Mouse (Mus musculus) layer of hippocampus, adult 9-11 months (tissue): ENCODE measurements around the gene Tmie.

ENCODE experiments used
- DNase-seq: peaks from one replicate; pipeline ENCODE4 v3.0.0; 2022

The Tmie gene

DNA sequence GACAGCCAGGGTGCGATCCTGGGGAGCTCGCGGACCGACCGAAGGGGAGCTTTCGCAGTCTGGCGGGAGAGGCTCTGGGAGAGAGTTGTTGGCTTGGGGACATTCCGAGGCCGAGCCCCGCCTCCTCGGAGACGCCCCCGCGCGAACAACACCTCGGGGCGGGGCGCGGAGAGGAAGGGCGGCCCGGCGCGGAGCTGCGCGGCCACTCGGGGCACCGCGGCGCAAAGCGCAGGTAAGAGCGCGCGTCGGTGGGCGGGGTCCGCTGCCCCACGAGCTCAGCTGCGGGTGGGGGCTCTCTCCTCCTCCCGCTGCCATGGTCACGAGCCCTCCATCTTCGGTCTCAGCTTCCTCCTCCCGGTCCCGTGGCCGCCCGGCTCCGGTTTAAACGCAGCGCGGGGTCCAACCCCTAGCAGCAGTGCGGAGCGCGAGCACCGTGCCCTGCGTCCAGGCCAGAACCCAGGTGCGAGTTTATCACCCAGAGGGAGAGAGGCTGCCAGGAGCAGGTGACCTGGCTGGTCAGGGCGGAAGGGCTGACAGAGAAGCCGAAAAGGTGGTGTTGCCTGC lies at the start of gene Tmie:
Tmie (minus strand) TSS at position 116 of the 564 bp plus-strand sequence.
- DNase-seq = peak; percentile 45

DNA sequence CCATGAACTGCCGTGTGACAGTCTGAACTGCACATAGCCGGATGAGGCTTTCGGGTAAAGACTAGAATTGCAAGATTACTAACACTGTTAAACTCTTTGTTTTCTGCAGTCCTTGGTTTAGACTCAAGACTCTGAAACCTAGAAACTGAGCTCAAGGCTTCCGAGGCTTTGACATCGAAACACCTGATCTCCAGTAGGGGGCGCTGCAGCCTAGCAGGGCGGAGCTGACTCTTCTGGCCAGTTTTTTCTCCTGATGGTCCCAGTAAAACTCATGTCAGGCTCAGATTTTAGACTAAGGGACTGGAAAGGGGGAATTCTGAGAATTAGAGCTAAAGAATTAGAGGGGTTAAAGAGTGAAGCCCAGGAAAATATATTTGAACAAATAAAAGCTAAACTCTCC lies 42.8 kb upstream of the Tmie start:
- no peak for DNase-seq

DNA sequence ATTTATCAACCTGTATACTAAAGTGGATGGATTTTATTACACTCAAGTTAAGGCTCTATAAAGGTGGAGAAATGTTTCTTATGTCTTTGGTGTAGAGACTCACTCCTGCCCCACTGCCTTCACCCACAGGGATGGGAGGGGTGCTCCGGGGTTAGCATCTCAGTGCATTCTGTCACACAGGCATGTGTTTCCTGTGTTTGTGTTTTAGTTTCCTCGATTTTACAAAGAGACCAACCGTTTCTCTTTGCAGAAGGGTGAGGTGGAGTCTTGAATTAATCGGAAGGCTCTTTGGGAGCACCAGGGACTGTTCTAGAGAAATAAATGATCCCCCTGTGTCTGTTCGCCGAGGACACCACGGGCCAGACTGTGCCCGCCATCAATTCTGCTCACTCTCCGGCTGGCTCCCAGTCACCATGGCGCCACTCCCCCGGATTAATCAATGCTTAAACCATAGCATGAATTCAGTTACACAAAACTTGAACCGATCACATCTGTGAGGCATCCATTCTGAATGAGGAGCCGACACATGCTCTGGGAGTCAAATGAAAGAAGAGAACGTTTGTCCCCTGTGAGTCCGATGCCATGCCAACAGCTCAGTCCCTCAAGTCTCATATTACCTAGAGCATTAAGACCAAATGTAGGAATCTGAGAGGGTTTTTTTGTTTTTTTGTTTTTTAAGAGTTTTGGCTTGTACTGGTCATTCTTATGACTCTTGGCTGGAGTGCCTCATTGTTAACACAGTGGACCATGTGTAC lies 40.9 kb upstream of the Tmie start:
- no peak for DNase-seq

DNA sequence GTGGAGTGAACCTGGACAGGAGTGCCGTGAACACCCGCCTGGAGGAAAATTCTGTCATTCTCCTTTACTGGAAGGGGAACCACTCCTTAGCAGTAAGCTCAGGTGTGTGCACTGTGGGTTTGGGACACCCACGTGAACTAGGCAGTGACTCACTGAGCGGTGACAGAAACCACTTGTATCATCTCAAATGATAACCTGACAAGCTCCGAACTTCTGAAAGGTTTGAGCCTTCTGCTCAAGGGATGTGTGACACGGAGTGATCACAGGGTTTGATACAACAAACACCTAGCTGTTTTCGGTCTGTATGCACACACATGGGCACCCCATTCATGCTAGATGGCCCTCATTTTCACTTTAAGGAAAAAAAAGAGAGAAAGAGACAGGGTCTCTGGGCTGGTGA lies 36.9 kb upstream of the Tmie start, which contains the start of gene Fam240a:
Fam240a (minus strand) TSS at position 76 of the 400 bp plus-strand sequence.
- DNase-seq = no peak

DNA sequence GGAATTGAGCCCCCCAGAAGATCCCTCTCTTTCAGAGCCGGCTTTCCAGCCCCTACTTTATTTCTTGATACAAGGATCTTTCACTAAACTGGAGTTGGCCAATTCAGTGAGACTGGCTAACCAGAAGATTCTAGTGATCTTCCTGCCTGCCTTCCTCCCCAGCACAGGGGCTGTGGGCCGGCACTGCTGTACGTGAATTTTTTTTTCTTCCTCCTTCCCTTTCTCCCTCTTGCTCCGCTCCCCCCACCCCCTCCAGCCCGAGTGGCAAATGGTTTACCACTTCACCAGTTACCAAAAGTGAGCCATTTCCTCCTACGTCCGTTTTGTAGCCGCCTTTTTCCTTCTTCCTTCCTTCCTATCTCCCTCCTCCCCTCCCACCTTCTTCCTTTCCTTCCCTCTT lies 35.6 kb upstream of the Tmie start:
- DNase-seq = no peak

DNA sequence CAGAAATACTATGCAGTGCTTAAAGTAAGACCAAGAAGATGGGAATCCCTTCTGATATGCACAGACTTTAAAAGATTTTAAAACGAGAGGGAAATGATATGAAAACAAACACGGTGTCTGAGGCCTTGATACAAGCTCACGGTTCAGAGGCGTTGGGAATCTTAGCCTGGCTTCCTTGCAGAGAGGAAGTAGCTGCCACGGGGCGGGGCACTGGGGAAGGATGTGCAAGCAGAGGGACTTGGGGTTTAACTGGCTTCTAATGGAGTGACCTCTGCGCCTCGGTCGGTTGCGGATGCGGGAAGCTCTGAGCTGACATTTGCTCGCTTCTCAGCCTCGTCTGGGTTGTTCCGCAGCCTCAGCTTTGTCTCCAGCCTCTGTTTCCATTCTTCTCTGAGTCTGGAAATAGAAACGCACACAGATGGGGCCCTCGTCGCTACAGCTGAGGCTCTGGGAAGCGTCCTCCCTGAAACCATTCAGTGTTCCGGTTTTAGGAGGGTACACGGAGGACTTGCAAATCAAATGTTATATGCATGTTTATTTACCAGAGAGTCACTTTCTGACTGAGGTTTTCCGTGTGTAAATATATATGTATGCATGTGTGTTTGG lies 34.8 kb upstream of the Tmie start:
- DNase-seq = no peak

DNA sequence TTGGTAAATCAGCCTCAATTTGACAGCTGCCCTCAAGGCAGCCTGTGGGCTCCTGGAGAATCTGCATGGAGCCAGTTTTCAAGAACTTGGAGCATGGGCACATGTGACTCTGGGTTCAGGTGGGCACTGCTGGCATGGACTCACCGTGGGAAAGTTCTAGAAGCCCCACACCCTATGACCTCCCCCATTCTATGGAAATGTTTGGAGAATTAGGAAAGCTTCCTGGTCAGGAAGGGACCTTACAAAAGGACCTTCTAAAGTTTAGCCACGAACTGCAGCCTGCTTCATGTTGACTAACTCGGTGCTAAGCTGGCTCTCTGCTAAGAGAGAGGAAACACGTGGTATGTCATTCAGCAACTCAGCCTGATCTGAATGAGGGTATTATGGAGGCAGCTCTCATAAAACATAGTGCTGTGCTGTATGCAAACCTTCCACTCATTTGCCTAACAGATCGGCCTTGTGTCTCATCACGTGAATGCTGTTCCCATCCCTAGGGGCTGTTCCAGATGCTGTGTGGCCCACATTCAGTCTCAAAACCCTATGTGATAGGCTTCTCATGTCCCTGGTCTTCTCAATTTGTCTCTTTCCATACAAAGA lies 29.6 kb upstream of the Tmie start:
- DNase-seq = no peak

DNA sequence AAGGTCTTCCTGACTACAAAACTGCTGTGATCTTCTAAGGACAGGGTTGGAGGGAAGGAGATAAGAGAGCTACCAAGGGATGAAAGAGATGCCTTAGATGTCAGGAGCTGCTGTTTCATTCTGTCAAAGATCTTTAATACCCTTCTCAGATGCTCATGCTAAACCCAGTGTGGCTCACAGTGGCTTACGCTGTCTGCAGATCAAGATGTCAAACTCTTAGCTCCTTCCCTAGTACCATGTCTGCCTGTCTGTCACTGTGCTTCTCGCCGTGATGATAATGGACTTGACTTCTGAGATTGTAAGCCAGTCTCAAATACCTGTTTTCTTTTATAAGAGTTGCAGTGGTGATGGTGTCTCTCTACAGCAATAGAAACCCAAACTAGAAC lies 28.7 kb upstream of the Tmie start:
- DNase-seq = no peak

DNA sequence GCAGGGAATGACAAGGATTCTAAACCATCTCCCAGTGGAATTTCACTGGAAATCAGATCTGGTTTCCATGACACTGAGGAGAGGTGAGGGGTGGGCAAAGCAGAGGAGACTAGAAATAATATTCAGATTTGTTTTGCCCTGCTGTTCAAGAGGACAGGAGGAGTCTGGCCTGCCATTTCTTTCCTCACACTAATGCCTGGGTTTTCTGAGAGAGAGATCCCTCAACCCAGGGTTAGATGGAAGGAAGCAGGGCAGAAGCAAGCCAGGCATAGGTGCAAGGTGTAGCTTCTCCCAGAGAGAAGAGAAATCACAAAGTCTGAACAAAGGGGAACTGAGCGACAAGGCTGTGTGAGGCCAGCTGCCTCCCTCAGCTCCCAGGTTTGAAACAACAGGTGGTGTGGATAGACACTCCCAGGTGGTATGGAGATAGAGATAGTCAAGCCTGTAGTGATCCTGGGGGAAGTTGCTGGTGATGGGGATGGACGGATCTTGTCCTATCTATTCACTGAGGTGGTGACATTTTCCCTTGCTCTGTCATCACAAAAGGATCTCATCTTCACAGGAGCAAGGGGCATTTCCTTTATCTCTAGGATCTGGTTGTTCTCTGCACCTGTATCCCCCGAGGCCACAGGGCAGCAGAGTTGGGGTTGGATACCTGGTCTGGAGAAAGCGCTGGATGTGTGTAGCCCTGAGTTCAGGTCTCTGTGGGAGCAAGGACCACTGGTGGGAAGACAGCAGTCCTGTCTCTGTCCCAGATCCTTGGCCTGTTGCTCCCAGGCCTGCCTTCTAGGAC lies 28.1 kb upstream of the Tmie start:
- DNase-seq = no peak

DNA sequence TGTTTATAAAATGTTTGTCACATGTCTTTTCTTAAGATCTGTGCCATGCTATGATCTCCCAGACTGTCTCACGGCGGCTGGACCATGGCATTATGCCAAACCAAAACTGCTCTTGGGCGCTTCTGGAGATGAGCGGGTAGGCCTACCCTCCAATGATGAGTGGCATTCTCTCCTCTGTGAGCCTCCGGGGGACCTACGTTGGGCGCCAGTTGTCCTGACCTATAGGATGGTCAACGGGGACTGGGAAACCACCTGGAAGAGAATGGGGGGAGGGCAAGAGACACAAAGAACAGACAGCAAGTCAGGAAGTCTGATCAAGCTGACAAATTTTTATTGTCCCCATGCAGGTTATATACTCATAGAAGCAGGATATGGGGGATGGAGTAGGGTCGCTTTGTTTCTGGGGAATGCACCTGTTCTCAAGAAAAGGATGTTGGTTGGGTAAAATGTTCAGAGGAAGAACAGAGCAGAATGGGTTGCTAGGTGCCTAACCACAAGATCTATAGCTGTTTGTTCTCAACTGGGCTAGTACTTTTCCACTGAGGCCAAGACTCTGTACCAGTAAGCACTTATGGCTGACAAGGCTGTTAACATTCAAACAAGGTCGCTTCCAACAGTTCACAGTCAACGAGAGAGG lies 27.4 kb upstream of the Tmie start:
- no peak for DNase-seq

DNA sequence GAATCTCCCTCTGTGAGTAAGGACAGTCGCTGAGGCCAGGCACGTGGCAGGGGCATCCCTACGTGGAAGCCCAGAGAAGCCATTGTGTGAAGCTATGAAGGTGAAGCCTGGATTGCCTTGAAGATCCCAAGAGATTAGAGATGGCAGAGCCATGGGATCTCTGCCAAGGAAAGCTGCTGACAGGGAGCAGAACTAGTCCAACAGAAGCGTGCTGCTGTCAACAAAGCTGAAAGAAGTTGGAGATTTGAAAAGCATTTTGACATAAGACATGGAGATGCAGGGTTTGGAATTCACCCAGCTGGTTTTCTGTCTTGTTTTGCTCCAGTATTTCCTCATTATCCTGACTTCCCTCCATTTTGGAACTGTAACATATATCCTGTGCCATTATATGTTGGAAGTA lies 22.4 kb upstream of the Tmie start:
- DNase-seq = no peak

DNA sequence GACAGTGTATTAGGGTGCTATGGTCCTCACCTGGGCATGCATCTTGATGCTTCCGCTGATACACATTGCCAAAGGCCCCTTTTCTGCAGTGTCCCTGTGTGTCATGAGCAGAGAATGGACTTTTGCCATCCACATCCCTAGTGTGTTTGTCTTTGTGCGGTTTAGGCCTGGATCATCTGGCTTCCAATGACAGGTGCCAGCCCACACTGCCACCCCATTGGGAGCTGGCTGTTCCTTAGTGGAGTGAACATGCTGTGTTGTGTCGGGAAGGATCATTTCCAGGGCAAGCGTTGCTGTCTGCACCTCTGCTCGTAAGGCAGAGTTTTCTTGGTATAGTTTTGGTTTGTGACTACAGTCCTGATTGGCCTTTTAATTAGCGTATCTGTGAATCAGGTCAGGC lies 21.3 kb upstream of the Tmie start:
- DNase-seq = no peak

DNA sequence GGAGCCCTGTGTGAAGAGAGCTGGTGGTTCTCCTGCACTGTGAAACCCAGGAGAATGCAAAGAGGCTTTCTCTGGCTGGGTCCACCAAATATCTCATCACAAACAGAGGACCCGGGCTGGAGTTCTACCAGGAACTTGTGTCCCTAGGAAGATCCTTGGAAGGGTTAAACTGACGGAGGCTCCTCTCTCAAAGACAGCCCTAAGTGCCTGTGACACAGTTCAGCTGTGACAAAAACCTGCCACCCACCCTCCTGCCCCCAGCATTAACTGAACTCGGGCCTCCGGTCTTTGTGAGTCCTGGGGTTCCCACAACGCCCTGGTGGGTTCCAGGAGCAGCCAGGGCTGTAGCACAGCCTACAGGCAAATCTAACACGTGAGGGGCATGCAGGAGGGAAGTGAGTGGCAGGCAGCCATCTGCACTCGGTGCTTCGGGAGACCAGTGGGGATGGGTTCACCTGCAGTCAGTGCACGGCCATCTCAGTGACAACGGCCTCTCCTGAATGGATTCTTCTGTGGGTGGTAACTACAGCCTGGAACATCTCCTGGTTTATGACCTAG lies 19.6 kb upstream of the Tmie start:
- no peak for DNase-seq

DNA sequence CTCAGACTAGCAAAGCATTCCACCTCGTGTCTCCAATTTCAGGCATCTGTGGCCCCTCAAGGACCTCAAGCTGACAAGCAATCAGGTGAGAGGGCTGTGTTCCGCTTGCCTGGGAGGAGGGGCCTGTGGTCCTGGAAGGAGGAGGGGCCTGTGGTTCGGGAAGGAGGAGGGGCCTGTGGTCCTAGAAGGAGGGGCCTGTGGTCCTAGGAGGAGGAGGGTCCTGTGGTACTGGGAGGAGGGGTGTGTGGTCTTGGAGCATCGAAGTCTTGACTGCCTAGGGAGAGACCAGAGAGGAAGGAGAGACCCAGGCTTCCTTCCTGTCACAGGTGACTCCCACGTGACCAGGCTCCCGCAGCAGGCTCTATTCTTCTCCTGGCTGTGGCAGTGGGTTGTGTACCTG lies 16.7 kb upstream of the Tmie start:
- no peak for DNase-seq

DNA sequence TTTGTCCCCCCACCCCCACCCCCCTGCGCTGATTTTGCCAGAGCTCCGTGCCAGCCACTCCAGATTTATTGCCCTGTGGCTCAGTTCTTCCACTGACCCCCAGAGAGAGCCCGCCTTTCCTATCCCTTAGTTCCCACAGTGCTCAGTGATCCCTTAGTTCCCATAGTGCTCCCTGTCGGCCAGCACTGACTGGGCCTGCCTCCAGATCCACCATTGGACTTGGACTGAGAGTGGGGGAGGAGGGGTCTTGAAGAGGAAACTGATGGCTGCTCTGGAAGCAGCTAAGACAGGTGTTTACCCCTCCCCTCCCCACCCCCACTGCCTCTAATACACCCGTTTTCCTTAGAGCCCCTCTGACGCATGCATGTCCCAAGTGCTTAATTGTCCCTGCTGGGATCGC lies 16.1 kb upstream of the Tmie start:
- DNase-seq = no peak

DNA sequence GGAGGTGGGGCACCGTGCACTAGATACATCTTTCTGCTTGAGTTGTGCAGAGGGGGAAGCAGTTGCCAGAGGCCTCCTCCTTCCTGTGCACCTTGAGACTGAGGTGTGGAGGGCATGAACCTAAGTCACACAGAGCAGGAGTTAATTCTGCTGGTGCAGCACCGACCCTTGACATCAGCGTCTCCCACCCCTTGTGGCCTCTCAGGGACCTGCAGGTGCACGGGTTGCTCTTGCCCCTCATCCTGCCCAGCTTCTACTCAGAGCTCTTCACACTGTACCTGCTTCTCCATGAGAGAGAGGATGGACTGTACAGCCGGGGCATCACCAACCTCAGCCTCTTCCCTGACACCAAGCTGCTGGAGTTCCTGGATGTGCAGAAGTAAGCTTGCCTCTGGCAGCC lies 15.6 kb upstream of the Tmie start:
- no peak for DNase-seq

DNA sequence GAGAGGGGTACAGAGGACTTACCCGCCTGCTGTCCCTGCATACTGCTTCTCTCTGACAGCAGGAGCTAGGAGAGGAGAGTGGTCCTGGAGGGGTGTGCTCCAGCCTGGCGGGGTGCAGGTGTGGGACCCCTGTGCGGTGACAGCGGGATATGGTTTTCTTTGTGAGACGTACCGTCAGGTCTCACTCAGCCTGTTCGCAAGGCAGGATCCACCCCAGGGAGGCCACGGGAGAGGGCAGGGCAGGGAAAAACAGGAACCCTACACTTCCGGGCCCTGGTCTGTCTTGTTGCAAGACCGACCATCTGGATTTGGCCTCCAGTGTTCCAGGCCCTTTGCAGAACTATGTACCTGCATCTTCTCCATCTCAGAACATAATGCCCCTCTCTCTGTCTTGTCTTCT lies 13.5 kb upstream of the Tmie start:
- no peak for DNase-seq

DNA sequence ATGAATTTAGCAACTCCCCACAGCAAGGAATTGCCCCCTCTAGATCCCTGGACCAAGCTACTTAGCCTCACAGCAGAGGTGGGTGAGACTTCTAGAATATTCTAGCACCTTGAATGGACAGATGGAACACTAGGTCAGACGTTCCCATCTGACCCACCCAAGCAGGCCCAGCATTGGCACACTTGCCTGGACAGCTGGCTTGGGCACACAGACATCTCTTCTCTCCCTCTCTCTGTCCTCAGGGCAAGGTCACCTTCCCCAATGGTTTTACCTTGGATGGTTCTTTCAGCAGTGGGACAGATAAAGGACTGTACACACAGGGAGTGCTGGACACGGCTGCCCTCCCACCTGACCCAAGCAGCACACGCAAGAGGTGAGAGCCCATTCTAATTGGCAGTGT lies 12.6 kb upstream of the Tmie start:
- no peak for DNase-seq

DNA sequence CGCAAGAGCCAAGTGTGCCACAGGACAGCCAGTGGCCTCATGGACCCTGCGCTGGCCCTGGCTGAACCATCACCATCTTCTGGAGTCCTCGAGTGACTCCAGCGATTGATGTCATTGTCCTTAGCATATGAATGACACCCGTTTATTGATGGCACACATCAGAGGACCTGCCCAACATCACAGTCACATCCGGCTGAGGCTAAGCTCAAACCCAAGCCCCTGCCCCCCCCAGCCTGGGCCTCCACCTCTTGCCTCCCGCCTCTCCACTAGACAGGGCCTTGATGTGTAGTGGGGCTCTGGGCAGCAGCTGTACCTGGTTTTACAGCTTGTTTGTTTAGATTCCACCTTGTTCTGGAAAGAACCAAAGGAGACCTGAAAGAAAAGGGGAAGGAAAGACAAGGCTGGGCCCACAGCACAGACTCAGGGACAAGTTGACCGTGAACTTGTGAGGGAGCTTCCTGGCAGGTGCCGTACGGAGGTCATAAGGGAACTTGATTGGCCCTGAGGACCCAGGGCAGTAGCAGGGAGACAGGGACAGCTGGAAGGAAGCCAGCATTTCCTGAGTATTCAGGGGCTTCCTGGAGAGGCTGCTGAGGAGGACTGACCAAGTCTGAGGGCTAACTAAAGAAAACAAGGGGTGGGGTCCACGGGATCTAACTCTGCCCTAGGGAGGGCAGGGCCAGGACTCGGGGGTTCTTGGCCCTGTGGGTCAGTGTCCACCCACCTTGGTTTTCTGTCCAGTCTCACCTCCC lies 11.3 kb upstream of the Tmie start:
- no peak for DNase-seq

DNA sequence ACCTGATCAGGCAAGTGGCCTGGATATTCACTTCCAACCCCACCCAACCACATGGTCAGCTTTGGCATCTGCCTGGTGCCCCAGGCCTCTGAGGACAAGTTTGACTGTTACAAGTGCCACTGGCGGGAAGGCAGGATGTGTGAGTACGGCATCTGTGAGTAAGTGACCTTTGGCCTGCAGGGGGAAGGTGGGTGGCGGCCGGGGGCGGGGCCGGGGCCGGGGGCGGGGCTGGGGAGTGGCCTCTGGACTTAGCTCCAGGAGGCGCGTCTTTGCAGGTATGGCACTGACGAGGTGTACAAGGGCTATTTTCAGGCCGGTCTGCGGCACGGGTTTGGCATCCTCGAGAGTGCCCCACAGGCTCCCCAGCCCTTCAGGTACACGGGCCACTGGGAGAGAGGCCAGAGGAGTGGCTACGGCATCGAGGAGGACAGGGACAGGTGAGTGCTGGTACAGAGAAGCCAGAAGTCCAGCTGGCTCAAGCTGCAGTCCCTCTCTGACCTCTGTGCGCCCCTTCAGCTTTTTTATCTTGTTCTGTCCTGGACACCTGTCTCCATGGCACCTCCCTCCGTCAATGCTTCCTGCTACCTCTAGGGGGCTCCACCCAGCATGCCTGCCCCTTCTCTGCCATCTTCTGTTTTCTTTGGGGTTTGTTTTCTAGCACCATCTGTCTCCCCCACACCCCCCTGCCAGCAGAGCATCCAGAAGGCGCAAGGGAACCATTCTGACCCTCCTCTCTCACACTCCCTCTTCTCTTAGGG lies 10.3 kb upstream of the Tmie start:
- no peak for DNase-seq

DNA sequence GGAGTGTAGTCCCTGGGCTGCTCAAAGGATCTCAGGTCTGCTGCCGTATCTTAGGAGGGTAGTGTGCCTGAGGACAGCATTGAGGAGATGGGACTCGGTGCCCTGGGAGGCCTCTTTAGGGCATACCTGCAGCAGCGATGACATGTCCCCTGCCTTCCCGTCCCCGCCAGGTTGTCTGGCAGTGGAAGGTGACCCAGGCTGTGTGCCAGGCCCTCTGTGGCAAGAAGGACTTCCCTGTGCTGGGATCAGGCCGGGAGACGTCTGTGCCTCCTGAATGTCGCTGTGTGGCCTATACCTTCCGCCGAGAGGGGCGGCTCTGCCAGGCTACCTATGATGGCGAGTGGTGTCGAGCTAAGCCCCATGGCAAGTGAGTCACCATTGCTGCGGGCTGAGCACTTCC lies 9.0 kb upstream of the Tmie start:
- no peak for DNase-seq
